Mouse (Mus musculus) Patski (cell line): ENCODE data around the gene Plppr5. TPM values are rescaled to one million over a fixed set of nuclear protein-coding genes. Genes with fewer than 3 reads are reported as not detected.

Source experiments
- ATAC-seq: fragments of 100-300 bp; one replicate; pipeline ENCODE4 v1.8.0; 2021
- CTCF ChIA-PET: fragments of 350-600 bp; sonication (Branson Sonifier 250); formaldehyde crosslinking; loops from one replicate; lab custom pipeline; 2022; ENCODE audit warnings: inconsistent platforms; lab: Charles Lee
- POLR2A ChIA-PET: fragments of 350-600 bp; sonication (Branson Sonifier 250); formaldehyde crosslinking; loops from one replicate; lab custom pipeline; 2022; ENCODE audit warnings: antibody characterized with exemption, inconsistent platforms; lab: Charles Lee
- DNase-seq: peaks from one replicate; pipeline ENCODE4 v3.0.0-alpha.2; 2011; ENCODE audit warnings: low read depth, low spot score
- H3K27me3 ChIP-seq: fragments of 371-371 bp; one replicate; pipeline ENCODE4 v1.5.1; 2021
- CTCF ChIP-seq: fragments of 100-300 bp; IDR thresholded peaks from one replicate; pipeline ENCODE4 v1.5.1; 2021
- in situ Hi-C: fragments of 300-500 bp; cut with MboI; formaldehyde crosslinking; loops from 3 replicates; pipeline ENCODE4 v1.11.1; 2018; ENCODE audit warnings: low pct_unique_long_range_greater_than_20kb, mixed read lengths
- polyA plus RNA-seq: library from polyadenylated mRNA; unstranded; gene quantifications from one replicate; pipeline ENCODE4 v1.2.3, GENCODE M21; 2021

Gene Plppr5
- polyA plus RNA-seq, 1 experiment from 2014 or later: not detected

DNA sequence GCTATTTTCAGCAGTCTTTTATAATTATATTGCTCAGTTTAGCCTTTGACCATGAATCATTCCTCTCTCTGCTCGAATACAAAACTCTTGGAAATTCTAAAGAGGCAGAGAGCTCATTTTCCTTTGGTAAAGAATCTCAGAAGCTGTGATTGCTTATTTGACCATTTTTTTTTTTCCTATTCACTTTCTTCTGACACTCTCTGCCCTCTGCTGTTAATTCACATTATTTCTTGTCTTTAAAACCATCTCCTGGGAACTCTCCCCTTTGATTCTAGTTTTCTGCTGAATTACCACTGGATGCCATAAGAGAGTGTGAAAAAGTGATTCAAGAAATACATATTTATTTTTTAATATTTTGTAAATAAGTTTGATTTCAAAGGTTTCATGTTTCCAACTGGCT, 120.1 kb downstream of the Plppr5 start:
- ChIA-PET CTCF (interaction anchor here (2.0 kb wide), 1 partner anchor 14 kb away, joined by 5 read pairs; no protein-coding TSS in a partner anchor), POLR2A (no interaction called here)
- no peak for TF ChIP-seq CTCF
- no peak for ATAC-seq
- no peaks in the 10 kb centered on the region for H3K27me3 ChIP-seq
- no peak for DNase-seq
- in situ Hi-C loops: no loop called here

DNA sequence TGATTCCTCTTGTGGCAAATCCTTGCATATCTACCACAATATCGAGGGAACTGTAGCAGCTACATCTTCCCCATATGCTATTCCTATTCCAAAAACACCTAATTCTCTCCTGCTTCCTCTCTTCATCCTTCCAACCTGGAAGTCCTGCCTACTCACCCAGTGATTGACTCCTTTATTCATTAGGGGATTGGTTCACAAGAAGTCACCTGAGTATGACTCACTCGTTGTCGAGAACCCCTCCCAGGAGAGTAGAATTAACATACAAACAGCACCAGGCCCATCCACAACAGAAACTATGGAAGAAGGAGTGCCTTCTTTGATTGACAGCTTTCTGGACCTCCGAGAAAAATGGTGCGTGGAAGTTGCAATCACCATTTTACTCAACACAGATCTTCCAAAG, 121.7 kb downstream of the Plppr5 start:
- in situ Hi-C loops: no loop called here
- TF ChIP-seq CTCF: no peak
- ChIA-PET CTCF (no interaction called here), POLR2A (no interaction called here)
- ATAC-seq (no peak), DNase-seq (no peak)
- H3K27me3 ChIP-seq: no peaks in the 10 kb centered on the region

DNA sequence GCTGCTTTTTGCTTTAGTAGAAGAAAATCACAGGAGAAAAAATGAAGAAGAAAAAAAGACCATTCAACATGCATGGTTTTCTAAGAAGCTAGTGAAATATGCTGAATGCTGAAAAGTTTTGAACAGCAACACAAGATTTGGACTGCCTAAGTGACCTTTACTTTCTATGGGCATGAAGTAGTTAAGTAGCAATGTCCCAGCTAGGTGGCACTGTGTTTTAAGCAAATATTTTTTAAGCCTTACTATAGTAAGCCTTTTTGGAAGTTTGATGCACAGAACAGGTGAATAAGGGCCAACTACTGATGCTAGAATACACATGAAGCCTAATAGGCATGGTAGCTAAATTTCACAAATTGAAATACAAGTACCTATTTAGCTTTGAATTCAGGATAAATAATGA, 134.2 kb downstream of the Plppr5 start:
- no peaks in the 10 kb centered on the region for H3K27me3 ChIP-seq
- in situ Hi-C loops: no loop called here
- ATAC-seq (no peak), DNase-seq (no peak)
- TF ChIP-seq CTCF: peak; percentile 47
- ChIA-PET CTCF (interaction anchor here (1.0 to 1.3 kb wide), 3 partner anchors 15 to 153 kb away, joined by 3 to 5 read pairs (median 4); no protein-coding TSS in a partner anchor), POLR2A (no interaction called here)

DNA sequence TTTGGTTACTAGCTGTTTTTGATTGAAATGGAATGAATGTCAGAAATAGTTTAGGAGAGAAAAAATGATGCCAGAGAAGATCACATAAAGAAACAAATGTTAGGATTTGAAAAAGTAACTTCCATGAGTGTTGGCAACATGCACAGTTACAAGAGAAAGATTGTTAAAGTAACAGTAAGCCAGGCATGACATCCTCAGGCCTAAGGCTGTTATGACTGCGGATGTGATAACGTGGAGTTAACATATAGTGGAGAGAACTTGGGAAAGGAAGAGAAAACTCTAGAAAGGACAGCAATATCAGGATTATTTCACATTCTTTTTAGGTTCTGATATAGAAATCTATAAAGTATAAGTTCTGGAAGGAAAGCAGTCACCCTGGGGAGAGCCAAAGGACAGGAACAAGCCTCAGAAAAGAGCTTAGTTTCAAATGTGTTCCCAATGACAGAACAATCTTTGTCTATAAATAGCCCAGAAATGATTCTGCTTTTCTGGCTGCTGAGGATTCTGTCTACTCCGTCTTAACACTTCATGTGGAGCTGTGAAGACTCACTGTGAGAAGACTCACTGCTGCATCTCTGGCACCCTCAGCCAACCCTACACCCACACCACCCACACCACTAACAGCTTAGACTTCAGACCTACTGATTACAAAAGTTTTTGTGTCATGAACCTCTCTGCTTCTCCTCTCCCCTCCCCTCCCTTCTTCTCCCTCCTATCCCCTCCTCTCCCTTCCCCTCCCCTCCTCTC, 142.1 kb downstream of the Plppr5 start:
- no peaks in the 10 kb centered on the region for H3K27me3 ChIP-seq
- in situ Hi-C loops: no loop called here
- CTCF ChIA-PET: no interaction called here
- DNase-seq: no peak
- POLR2A ChIA-PET: no interaction called here
- ATAC-seq: no peak
- TF ChIP-seq CTCF: no peak

DNA sequence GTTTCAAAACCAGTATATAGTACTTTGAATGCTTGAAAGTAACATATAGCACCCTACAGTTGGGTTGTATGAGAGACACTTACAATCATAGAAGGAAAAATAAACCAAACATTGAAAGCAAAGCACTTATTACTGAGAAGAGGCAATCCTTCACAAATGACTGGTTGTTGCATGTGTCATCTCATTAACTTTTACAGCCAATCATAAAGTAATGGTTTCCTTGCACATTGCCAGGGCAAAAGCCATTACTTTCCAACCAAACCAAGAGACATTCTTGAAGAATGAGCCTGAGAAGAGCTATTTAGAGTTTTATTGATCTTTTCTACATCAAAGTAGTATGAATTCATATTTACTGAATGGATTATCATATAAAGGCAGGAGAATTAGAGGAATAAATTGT, 148.8 kb downstream of the Plppr5 start:
- no peak for TF ChIP-seq CTCF
- no peak for ATAC-seq
- ChIA-PET POLR2A (no interaction called here), CTCF (no interaction called here)
- no peak for DNase-seq
- in situ Hi-C loops: no loop called here
- no peaks in the 10 kb centered on the region for H3K27me3 ChIP-seq

DNA sequence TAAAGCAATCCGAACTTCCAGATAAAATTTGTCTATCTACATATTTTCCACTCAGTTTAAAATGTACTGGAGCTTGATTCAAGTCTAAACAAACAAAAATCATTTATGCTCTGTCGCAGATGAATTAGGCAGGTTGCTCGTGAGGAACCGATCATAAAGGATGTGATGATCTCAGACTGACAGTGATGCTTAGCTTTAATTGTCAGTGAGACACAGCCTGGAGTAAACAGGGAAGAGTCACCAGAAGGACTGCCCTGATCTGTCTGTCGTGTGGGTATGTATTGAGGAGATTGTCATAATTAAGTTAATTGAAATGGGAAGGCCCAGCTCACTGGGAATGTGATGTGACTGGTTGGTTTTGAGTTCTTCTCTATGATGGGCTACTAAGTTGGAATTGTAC, 149.9 kb downstream of the Plppr5 start:
- ATAC-seq (no peak), DNase-seq (peak; percentile 12)
- ChIA-PET CTCF (no interaction called here), POLR2A (no interaction called here)
- TF ChIP-seq CTCF: no peak
- no peaks in the 10 kb centered on the region for H3K27me3 ChIP-seq
- in situ Hi-C loops: no loop called here

DNA sequence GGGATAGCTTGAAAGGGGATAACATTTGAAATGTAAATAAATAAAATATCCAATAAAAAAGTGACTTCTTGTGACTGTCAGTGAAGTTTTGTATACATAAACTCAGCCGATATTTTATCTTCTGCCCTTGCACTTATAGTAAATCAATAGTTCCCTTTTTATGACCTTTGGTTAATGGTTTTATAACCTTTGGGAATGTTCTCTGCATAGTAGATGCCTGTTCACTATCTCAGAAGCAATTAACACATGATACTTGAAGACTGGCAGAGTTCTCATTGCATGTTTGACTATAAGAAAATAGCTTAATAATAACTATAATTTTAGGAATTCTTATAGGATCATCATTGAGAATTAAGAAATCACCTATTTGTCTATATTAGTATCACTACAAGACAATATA, 150.9 kb downstream of the Plppr5 start:
- no peaks in the 10 kb centered on the region for H3K27me3 ChIP-seq
- in situ Hi-C loops: no loop called here
- TF ChIP-seq CTCF: no peak
- CTCF ChIA-PET: no interaction called here
- POLR2A ChIA-PET: no interaction called here
- DNase-seq (no peak), ATAC-seq (no peak)

DNA sequence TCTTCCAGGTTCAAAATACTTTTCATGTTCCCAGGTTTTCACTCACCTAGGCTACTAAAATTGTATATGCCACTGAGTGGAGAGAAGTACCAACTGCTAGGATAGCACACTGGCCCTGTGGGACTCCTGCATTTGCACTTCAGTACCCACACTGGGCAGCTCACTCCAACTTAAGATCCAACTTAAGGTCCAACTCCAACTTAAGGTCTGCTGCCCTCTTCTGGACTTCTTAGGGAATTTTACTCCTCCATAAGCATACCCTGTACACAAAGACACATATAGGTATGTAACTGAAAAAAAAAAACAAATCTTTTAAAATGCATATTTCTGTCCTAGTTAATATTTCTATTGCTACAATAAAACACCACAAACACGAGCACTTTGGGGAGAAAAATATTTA, 153.5 kb downstream of the Plppr5 start:
- DNase-seq (no peak), ATAC-seq (no peak)
- ChIA-PET CTCF (interaction anchor here (0.9 kb wide), 1 partner anchor 10 kb away, joined by 3 read pairs; no protein-coding TSS in a partner anchor), POLR2A (no interaction called here)
- in situ Hi-C loops: no loop called here
- no peaks in the 10 kb centered on the region for H3K27me3 ChIP-seq
- peak; percentile 40 for TF ChIP-seq CTCF

DNA sequence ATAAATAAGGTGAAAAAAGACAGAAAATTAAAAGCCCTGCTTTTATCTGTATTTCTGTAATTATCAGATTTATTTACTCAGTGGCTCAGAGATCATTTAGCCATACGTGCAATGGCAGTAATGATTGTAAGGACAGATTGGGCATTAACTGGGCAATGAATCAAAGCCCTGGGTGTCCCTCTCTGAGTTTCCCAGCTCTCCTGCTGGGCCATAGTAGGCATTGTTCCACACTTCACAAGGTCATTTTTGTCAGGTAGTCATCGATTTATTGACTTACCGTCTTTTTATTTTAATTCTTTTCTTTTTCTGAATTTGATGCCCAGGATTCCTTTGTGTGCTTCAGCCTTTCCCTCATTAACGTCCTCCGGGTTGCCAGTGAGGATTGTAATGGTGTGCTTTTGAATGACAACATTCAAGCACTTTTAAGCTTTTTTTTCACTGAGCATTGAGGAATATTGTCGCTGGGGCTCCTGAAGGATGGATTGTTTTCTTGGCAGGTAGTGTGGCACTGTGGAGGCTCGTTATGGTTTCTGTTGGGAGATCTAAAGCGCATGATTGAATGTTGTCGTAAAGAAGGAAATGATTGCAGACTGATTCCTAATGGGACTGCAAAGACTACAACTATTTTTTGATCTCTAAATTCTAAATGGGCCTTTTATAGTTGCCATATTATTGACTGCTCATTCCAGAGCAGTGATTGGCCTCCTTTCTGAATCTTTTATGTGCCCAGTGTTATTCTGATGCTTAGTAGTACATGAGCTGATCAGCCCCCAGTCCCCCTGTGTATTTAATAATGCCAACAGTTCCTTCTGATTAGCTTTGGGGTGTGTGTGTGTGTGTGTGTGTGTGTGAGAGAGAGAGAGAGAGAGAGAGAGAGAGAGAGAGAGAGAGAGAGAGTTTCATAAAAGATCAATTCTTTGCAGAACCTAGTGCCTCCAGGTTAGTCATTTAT, 154.8 kb downstream of the Plppr5 start:
- ATAC-seq: no peak
- POLR2A ChIA-PET: no interaction called here
- no peak for DNase-seq
- no peak for TF ChIP-seq CTCF
- CTCF ChIA-PET: no interaction called here
- no peaks in the 10 kb centered on the region for H3K27me3 ChIP-seq
- in situ Hi-C loops: no loop called here

DNA sequence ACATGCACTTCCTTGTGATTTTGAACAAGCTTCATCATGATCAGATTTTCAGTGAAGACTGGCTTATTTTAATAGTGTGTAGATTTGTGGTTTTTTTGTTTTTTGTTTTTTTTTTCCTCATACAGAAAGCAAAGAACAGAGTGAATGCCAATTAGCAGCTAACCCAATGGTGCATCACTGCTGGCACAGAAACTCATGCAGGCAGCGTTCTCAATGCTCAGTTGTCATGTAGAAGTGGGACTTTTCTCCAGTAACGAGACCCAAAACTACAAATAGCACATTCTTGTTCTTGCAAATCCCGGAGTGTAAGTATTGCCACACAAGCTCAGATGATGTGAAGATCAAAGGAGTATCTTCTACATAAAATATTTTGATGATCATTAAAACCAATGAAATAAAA, 156.9 kb downstream of the Plppr5 start:
- CTCF ChIA-PET: interaction anchor here (1.4 kb wide), 1 partner anchor 19 kb away, joined by 3 read pairs; no protein-coding TSS in a partner anchor
- POLR2A ChIA-PET: no interaction called here
- ATAC-seq: no peak
- H3K27me3 ChIP-seq: no peaks in the 10 kb centered on the region
- no peak for DNase-seq
- in situ Hi-C loops: no loop called here
- TF ChIP-seq CTCF: no peak

DNA sequence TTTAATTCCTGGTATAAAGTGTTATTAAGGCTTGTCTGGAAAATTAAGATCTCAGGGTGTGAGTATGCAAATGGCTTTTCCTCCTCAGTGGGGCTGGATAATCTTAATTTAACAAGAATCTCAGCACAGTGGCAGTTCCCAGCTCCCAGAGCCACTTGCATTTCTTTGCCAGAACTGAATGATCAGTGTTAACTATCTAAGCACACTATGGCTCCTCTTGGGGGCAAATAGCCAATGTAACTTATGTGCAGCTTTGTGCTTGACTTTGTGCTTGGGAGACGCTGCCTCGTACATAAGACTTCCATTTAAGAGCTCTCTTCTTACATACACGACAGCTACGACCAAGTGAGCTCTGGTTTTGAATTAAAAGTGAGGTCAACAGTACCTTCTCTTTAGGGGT, 158.0 kb downstream of the Plppr5 start:
- TF ChIP-seq CTCF: no peak
- ATAC-seq: no peak
- in situ Hi-C loops: no loop called here
- CTCF ChIA-PET: no interaction called here
- POLR2A ChIA-PET: no interaction called here
- no peaks in the 10 kb centered on the region for H3K27me3 ChIP-seq
- DNase-seq: no peak

Other genes starting within 250 kb of the Plppr5 start
- not detected for gene Plppr4, start 214.0 kb upstream of the Plppr5 start, polyA plus RNA-seq